Mouse (Mus musculus): ENCODE results near the gene Armc2.

- TF ChIP-seq CTCF (conservative IDR thresholded peaks at IDR 0.05; ENCODE audit: low read length) = peak; percentile 93
- TF ChIP-seq POU5F1 (IDR thresholded peaks at IDR 0.05; ENCODE audit: borderline replicate concordance, low read length) = no peak
Observed at GRCm38 (mm10) chr10:41933536-41933935, 84.7 kb downstream of the Armc2 start.
